Mouse (Mus musculus) myocyte (in vitro differentiated cells): ENCODE measurements around the gene Ahcyl2. TPM values are rescaled to one million over a fixed set of nuclear protein-coding genes. Genes with fewer than 3 reads are reported as not detected.

ENCODE experiments used
- H3K27me3 ChIP-seq: one replicate; pipeline ENCODE4 v1.6.1; 2011; ENCODE audit not compliant: control insufficient read depth, insufficient read depth, insufficient read length
- H3K36me3 ChIP-seq: one replicate; pipeline ENCODE4 v1.6.1; 2011; ENCODE audit not compliant: control insufficient read depth, insufficient read depth
- H3K4me2 ChIP-seq: one replicate; pipeline ENCODE4 v1.6.1; 2011; ENCODE audit warnings: low read depth, control low read depth
- H3K4me3 ChIP-seq: one replicate; pipeline ENCODE4 v1.5.1; 2011; ENCODE audit warnings: mild to moderate bottlenecking, control low read depth, moderate library complexity
- H3K79me2 ChIP-seq: one replicate; pipeline ENCODE4 v1.6.1; 2011; ENCODE audit not compliant: control insufficient read depth, insufficient read depth
- H3ac ChIP-seq: one replicate; pipeline ENCODE4 v1.6.1; 2011; ENCODE audit not compliant: control insufficient read depth, insufficient read length
- CEBPB ChIP-seq: IDR thresholded peaks from 2 replicates; pipeline ENCODE4 v1.6.1; 2011; ENCODE audit warnings: mild to moderate bottlenecking, moderate library complexity; ENCODE audit not compliant: poor library complexity, insufficient read depth, severe bottlenecking
- E2F4 ChIP-seq: IDR thresholded peaks from one replicate; pipeline ENCODE4 v1.6.1; 2011; ENCODE audit warnings: mild to moderate bottlenecking, control low read depth, moderate library complexity; ENCODE audit not compliant: insufficient read depth
- MAX ChIP-seq: IDR thresholded peaks from one replicate; pipeline ENCODE4 v1.6.1; 2011; ENCODE audit warnings: low read depth, mild to moderate bottlenecking, control low read depth
- MYOD1 ChIP-seq, 3 experiments: IDR thresholded peaks; one replicate each; pipeline ENCODE4 v1.6.1; 2011; ENCODE audit warnings: control low read depth in 2 of 3, low read depth in 2 of 3, mild to moderate bottlenecking in 2 of 3, moderate library complexity in 1 of 3; ENCODE audit not compliant: insufficient read length in 2 of 3, control insufficient read depth in 1 of 3
- MYOG ChIP-seq, 3 experiments: IDR thresholded peaks; one replicate each; pipeline ENCODE4 v1.6.1; 2011; ENCODE audit warnings: control low read depth in 2 of 3, low read depth in 2 of 3, mild to moderate bottlenecking in 2 of 3; ENCODE audit not compliant: insufficient read length in 2 of 3, control insufficient read depth in 1 of 3, insufficient read depth in 1 of 3
- POLR2A ChIP-seq: IDR thresholded peaks from one replicate; pipeline ENCODE4 v1.6.1; 2011; ENCODE audit warnings: low read depth, mild to moderate bottlenecking, control low read depth, moderate library complexity; ENCODE audit not compliant: insufficient read length
- POLR2AphosphoS2 ChIP-seq: IDR thresholded peaks from one replicate; pipeline ENCODE4 v1.6.1; 2011; ENCODE audit warnings: low read depth, control low read depth; ENCODE audit not compliant: insufficient read length
- REST ChIP-seq: IDR thresholded peaks from one replicate; pipeline ENCODE4 v1.6.1; 2011; ENCODE audit warnings: mild to moderate bottlenecking, control low read depth, moderate library complexity; ENCODE audit not compliant: insufficient read depth, insufficient read length
- SRF ChIP-seq: IDR thresholded peaks from one replicate; pipeline ENCODE4 v1.6.1; 2011; ENCODE audit warnings: low read depth; ENCODE audit not compliant: control insufficient read depth, insufficient read length
- TCF12 ChIP-seq: IDR thresholded peaks from one replicate; pipeline ENCODE4 v1.6.1; 2011; ENCODE audit warnings: mild to moderate bottlenecking, control low read depth; ENCODE audit not compliant: poor library complexity, insufficient read depth, severe bottlenecking
- TCF3 ChIP-seq: IDR thresholded peaks from one replicate; pipeline ENCODE4 v1.6.1; 2011; ENCODE audit warnings: low read depth, control low read depth; ENCODE audit not compliant: insufficient read length
- USF1 ChIP-seq: IDR thresholded peaks from one replicate; pipeline ENCODE4 v1.6.1; 2011; ENCODE audit warnings: low read depth, mild to moderate bottlenecking, control low read depth, moderate library complexity
- polyA plus RNA-seq: library from polyadenylated mRNA; unstranded; fragments of >200 nt; fragmentation: generic; extraction: Trizol; gene quantifications from one replicate; pipeline ENCODE4 v1.2.1, GENCODE M21; 2012; ENCODE audit warnings: missing spikeins

The Ahcyl2 gene
- polyA plus RNA-seq, 1 experiment, result 10.1 TPM

GRCm38 (mm10) chr6:29790014-29790698, 22.3 kb downstream of the Ahcyl2 start:
- Histone ChIP-seq H3K4me2 (no peak overlapping the region), H3K79me2 (no peaks in the 10 kb centered on the region), H3ac (no peak overlapping the region), H3K36me3 (no peaks in the 10 kb centered on the region), H3K4me3 (no peak overlapping the region), H3K27me3 (no peaks in the 10 kb centered on the region)
- no peak for TF ChIP-seq MAX
- TF ChIP-seq POLR2A, result no peak
- no peak for TF ChIP-seq CEBPB
- no peak for TF ChIP-seq USF1
- no peak for TF ChIP-seq MYOD1 (IDR thresholded peaks at IDR 0.05; ENCODE audit: control insufficient read depth in 1 of 3, insufficient read length in 2 of 3, low read depth in 2 of 3)
- no peak for TF ChIP-seq TCF3
- no peak for TF ChIP-seq POLR2AphosphoS2
- no peak for TF ChIP-seq TCF12
- no peak for TF ChIP-seq E2F4
- TF ChIP-seq REST, result no peak
- TF ChIP-seq SRF, result no peak
- TF ChIP-seq MYOG (IDR thresholded peaks at IDR 0.05; ENCODE audit: control insufficient read depth in 1 of 3, insufficient read depth in 1 of 3, insufficient read length in 2 of 3, low read depth in 2 of 3), result no peak

GRCm38 (mm10) chr6:29793520-29793919, 25.7 kb downstream of the Ahcyl2 start:
- H3K79me2 ChIP-seq, result no peaks in the 10 kb centered on the region
- TF ChIP-seq MYOG (IDR thresholded peaks at IDR 0.05; ENCODE audit: control insufficient read depth in 1 of 3, insufficient read depth in 1 of 3, insufficient read length in 2 of 3, low read depth in 2 of 3) (no peak), TCF12 (no peak), SRF (no peak), REST (no peak), E2F4 (no peak), USF1 (no peak), MYOD1 (IDR thresholded peaks at IDR 0.05; ENCODE audit: control insufficient read depth in 1 of 3, insufficient read length in 2 of 3, low read depth in 2 of 3) (no peak), MAX (no peak), CEBPB (no peak), TCF3 (no peak), POLR2A (no peak), POLR2AphosphoS2 (no peak)

GRCm38 (mm10) chr6:29794582-29794981, 26.8 kb downstream of the Ahcyl2 start:
- Histone ChIP-seq H3ac (no peak overlapping the region), H3K36me3 (no peaks in the 10 kb centered on the region), H3K4me2 (no peak overlapping the region), H3K27me3 (no peaks in the 10 kb centered on the region), H3K4me3 (no peak overlapping the region), H3K79me2 (no peaks in the 10 kb centered on the region)
- no peak for TF ChIP-seq POLR2A
- TF ChIP-seq POLR2AphosphoS2, result no peak
- no peak for TF ChIP-seq CEBPB
- TF ChIP-seq TCF3, result no peak
- no peak for TF ChIP-seq REST
- no peak for TF ChIP-seq MYOG (IDR thresholded peaks at IDR 0.05; ENCODE audit: control insufficient read depth in 1 of 3, insufficient read depth in 1 of 3, insufficient read length in 2 of 3, low read depth in 2 of 3)
- TF ChIP-seq MYOD1 (IDR thresholded peaks at IDR 0.05; ENCODE audit: control insufficient read depth in 1 of 3, insufficient read length in 2 of 3, low read depth in 2 of 3), result no peak
- TF ChIP-seq E2F4, result no peak
- no peak for TF ChIP-seq USF1
- no peak for TF ChIP-seq MAX
- no peak for TF ChIP-seq TCF12
- TF ChIP-seq SRF, result no peak

More at GRCm38 (mm10) chr6:29793520-29793919, 25.7 kb downstream of the Ahcyl2 start:
- no peaks in the 10 kb centered on the region for H3K27me3 ChIP-seq
- no peaks in the 10 kb centered on the region for H3K36me3 ChIP-seq
- H3ac ChIP-seq, result no peak overlapping the region
- no peak overlapping the region for H3K4me3 ChIP-seq
- H3K4me2 ChIP-seq, result no peak overlapping the region

DNA sequence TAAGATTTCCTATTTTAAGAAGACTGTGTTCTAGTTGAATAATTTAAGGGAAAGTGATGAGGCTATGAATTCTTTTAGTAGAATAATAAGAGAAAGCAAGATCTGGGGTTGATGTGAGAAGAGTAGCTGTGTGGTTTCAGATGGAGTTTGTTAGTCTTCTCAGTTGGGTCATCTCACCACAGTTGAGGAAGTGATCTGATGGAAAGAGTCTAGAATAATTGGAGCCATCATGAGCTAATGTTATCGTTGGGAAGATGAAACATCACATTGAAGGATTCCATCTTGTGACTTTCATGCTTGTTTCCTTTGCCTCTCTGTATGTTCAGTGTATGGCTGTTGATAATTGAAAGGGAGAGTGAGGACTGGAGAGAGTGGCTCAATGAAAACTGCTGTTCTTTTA, 35.2 kb downstream of the Ahcyl2 start:
- H3ac ChIP-seq, result no peak overlapping the region
- no peaks in the 10 kb centered on the region for H3K36me3 ChIP-seq
- no peak overlapping the region for H3K4me3 ChIP-seq
- no peaks in the 10 kb centered on the region for H3K27me3 ChIP-seq
- H3K4me2 ChIP-seq, result no peak overlapping the region
- no peaks in the 10 kb centered on the region for H3K79me2 ChIP-seq
- TF ChIP-seq TCF12, result no peak
- TF ChIP-seq USF1, result no peak
- TF ChIP-seq POLR2A, result no peak
- TF ChIP-seq MYOD1 (IDR thresholded peaks at IDR 0.05; ENCODE audit: control insufficient read depth in 1 of 3, insufficient read length in 2 of 3, low read depth in 2 of 3), result no peak
